Mouse (Mus musculus) kidney, adult 2 months (tissue): Measurements from ENCODE around the gene Pdxk. TPM values are rescaled to one million over a fixed set of nuclear protein-coding genes. Genes with fewer than 3 reads are reported as not detected.

Experiments used
- DNase-seq: peaks from one replicate; pipeline ENCODE4 v3.0.0; 2021
- H3K27ac ChIP-seq: fragments of 200-500 bp; 2 replicates; pipeline ENCODE4 v1.5.1; 2012; ENCODE audit warnings: low read depth, low read length, control low read depth, inconsistent platforms; ENCODE audit not compliant: insufficient read depth
- H3K27me3 ChIP-seq: fragments of 200-500 bp; replicated peaks from 2 replicates; pipeline ENCODE4 v1.6.1; 2012; ENCODE audit warnings: mild to moderate bottlenecking, moderate library complexity, low read length, inconsistent platforms; ENCODE audit not compliant: control insufficient read depth, insufficient read depth
- H3K36me3 ChIP-seq: fragments of 200-500 bp; 2 replicates; pipeline ENCODE4 v1.6.1; 2012; ENCODE audit warnings: mild to moderate bottlenecking, moderate library complexity, low read length, inconsistent platforms; ENCODE audit not compliant: control insufficient read depth, insufficient read depth
- H3K4me1 ChIP-seq: fragments of 200-500 bp; 2 replicates; pipeline ENCODE4 v1.6.1; 2011; ENCODE audit warnings: low read length; ENCODE audit not compliant: control insufficient read depth, insufficient read depth
- H3K4me3 ChIP-seq: fragments of 200-500 bp; 2 replicates; pipeline ENCODE4 v1.5.1; 2011; ENCODE audit warnings: mild to moderate bottlenecking, low read depth, low read length, control low read depth; ENCODE audit not compliant: insufficient read depth
- CTCF ChIP-seq: fragments of 200-500 bp; conservative IDR thresholded peaks from 2 replicates; pipeline ENCODE4 v1.5.1; 2011; ENCODE audit warnings: low read depth, mild to moderate bottlenecking, control low read depth, low read length, moderate library complexity, mixed read lengths; ENCODE audit not compliant: insufficient read depth, insufficient read length
- POLR2A ChIP-seq: fragments of 200-500 bp; IDR thresholded peaks from one replicate; pipeline ENCODE4 v1.6.1; 2011; ENCODE audit warnings: low read depth, low read length, control low read depth
- WGBS: fragments of 180-500 bp; shearing (Covaris S2); methylation state at CpG from one replicate; pipeline ENCODE4 v1.1.7; 2018; 5-methylcytosine and 5-hydroxymethylcytosine counted together
- polyA plus RNA-seq: library from polyadenylated mRNA; depleted of rRNA; stranded (reverse); fragments of >200 nt; gene quantifications from 2 replicates; pipeline ENCODE4 v1.2.3, GENCODE M21; 2012

The Pdxk gene
- polyA plus RNA-seq, 1 experiment: 107 TPM

GRCm38 (mm10) chr10:78465472-78465871, 697 bp upstream of the Pdxk start:
- Histone ChIP-seq H3K27me3 (no peaks in the 10 kb centered on the region), H3K4me3 (no peak overlapping the region), H3K4me1 (peaks cover 26% of the 10 kb centered on the region), H3K27ac (0 out of 2 replicates have a peak overlapping the region, but pooled peaks have one; percentile 2), H3K36me3 (no peaks in the 10 kb centered on the region)
- TF ChIP-seq POLR2A: no peak
- TF ChIP-seq CTCF: no peak
- 83% methylated on average over 3 of the region's 3 CpGs for whole genome bisulfite sequencing
- no peak for DNase-seq

GRCm38 (mm10) chr10:78464201-78464791, 479 bp downstream of the Pdxk start:
- Histone ChIP-seq H3K4me3 (peak overlapping the region; percentile 87), H3K27ac (peak overlapping the region; percentile 90), H3K36me3 (no peaks in the 10 kb centered on the region), H3K4me1 (peaks cover 30% of the 10 kb centered on the region), H3K27me3 (no peaks in the 10 kb centered on the region)
- 2% methylated on average over 32 of the region's 32 CpGs for WGBS
- TF ChIP-seq POLR2A (no peak), CTCF (no peak)
- no peak for DNase-seq

- DNase-seq: no peak
These were observed 1.0 kb downstream of the Pdxk start for GRCm38 (mm10) chr10:78463769-78464167.

GRCm38 (mm10) chr10:78462945-78463768, 1.6 kb downstream of the Pdxk start:
- no peaks in the 10 kb centered on the region for H3K36me3 ChIP-seq
- H3K4me1 ChIP-seq: peaks cover 30% of the 10 kb centered on the region
- no peaks in the 10 kb centered on the region for H3K27me3 ChIP-seq
- peak overlapping the region; percentile 90 for H3K27ac ChIP-seq
- peak overlapping the region; percentile 87 for H3K4me3 ChIP-seq
- WGBS: 53% methylated on average over 8 of the region's 8 CpGs
- peak; percentile 82 for DNase-seq
- TF ChIP-seq POLR2A (no peak), CTCF (no peak)

More at GRCm38 (mm10) chr10:78463769-78464167, 1.0 kb downstream of the Pdxk start:
- WGBS: 34% methylated on average over 3 of the region's 3 CpGs
- no peak for TF ChIP-seq POLR2A
- no peak for TF ChIP-seq CTCF
- Histone ChIP-seq H3K4me1 (peaks cover 30% of the 10 kb centered on the region), H3K4me3 (peak overlapping the region; percentile 87), H3K27me3 (no peaks in the 10 kb centered on the region), H3K36me3 (no peaks in the 10 kb centered on the region), H3K27ac (peak overlapping the region; percentile 90)

GRCm38 (mm10) chr10:78461767-78462166, 3.0 kb downstream of the Pdxk start:
- no peaks in the 10 kb centered on the region for H3K27me3 ChIP-seq
- no peak overlapping the region for H3K4me3 ChIP-seq
- peaks cover 30% of the 10 kb centered on the region for H3K4me1 ChIP-seq
- no peak overlapping the region for H3K27ac ChIP-seq
- no peaks in the 10 kb centered on the region for H3K36me3 ChIP-seq
- WGBS: 75% methylated on average over 4 of the region's 4 CpGs
- TF ChIP-seq CTCF (peak; percentile 22; the same call in 1 of the 2 replicates), POLR2A (no peak)
- DNase-seq: no peak

GRCm38 (mm10) chr10:78460463-78460862, 4.3 kb downstream of the Pdxk start:
- peak; percentile 75 for DNase-seq
- Histone ChIP-seq H3K4me1 (peaks cover 30% of the 10 kb centered on the region), H3K36me3 (no peaks in the 10 kb centered on the region), H3K27me3 (no peaks in the 10 kb centered on the region), H3K27ac (no peak overlapping the region), H3K4me3 (no peak overlapping the region)
- TF ChIP-seq POLR2A (no peak), CTCF (no peak)
- 28% methylated on average over 5 of the region's 5 CpGs for WGBS
